In the genomic region with DNA sequence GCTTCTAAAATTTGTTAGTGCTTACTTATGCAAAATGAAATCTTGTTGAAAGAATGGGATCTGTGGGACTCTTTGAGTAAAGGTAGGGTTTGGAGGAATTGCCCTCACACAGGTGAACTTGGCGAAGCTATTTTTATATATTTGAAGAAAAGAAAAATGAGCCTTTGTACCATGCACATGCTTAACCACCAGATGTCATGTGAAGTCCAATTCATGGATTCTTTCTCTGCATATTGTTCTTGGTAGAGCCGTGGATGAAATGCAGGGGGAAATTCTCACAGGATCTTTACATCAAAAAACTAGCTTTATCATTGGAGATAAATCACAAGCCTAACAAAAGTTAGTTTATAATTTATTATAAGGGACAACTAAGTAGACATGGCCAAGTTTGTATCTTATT, we compare ENCODE assay signal across 25 mouse cellular contexts.
DNase-seq lines count a peak whose midpoint lies in the region; ATAC-seq and TF ChIP-seq lines count a peak whose summit lies in the region.
"Had no signal": no experiment of that assay in that cellular context is flagged by ENCODE, and none has a peak within 500 bp of the region (broad histone marks: within the 10 kb centered on the region; RNA-seq: fewer than 3 reads in every experiment).

No protein-coding gene starts in this region.

- 67% methylated on average over 2 of the region's 2 CpGs for WGBS in hindbrain, embryonic 15.5 days
- WGBS in hindbrain, embryonic 11.5 days, result 89% methylated on average over 2 of the region's 2 CpGs
- 69% methylated on average over 2 of the region's 2 CpGs for WGBS in lung, embryonic 14.5 days
- 65% methylated on average over 2 of the region's 2 CpGs for WGBS in midbrain, postnatal 0 days

- no peaks in the 10 kb centered on the region for H3K36me3 ChIP-seq in hindbrain, embryonic 15.5 days
- no peaks in the 10 kb centered on the region for H3K36me3 ChIP-seq in hindbrain, embryonic 11.5 days (ENCODE audit: control insufficient read depth, insufficient read depth, low read length)
- H3K36me3 ChIP-seq in lung, embryonic 14.5 days (ENCODE audit: insufficient read depth), result no peaks in the 10 kb centered on the region
- H3K36me3 ChIP-seq in midbrain, postnatal 0 days (ENCODE audit: insufficient read depth, low read length), result no peaks in the 10 kb centered on the region
- H3K36me3 ChIP-seq: embryonic facial prominence, embryonic 10.5 days; heart, embryonic 10.5 days; limb, embryonic 15.5 days; neural tube, embryonic 13.5 days had no signal

- peak; percentile 7; the same call in 1 of the 2 replicates for TF ChIP-seq CTCF in lung, embryonic 14.5 days (IDR thresholded peaks at IDR 0.05; ENCODE audit: low read depth)
- TF ChIP-seq CTCF in brain, embryonic 14.5 days (IDR thresholded peaks at IDR 0.05; ENCODE audit: borderline replicate concordance, extremely low read depth, insufficient read depth, insufficient read length), result peak; percentile 16; the same call in 1 of the 2 replicates
- TF ChIP-seq CTCF in midbrain, postnatal 0 days (IDR thresholded peaks at IDR 0.05), result peak; percentile 81

- TF ChIP-seq POLR2A in brain, embryonic 14.5 days (IDR thresholded peaks at IDR 0.05; ENCODE audit: borderline replicate concordance, extremely low read depth, insufficient read depth, insufficient read length, poor library complexity, severe bottlenecking), result no peak

- H3K27me3 ChIP-seq in hindbrain, embryonic 15.5 days, result no peaks in the 10 kb centered on the region
- H3K27me3 ChIP-seq in hindbrain, embryonic 11.5 days (ENCODE audit: control insufficient read depth, insufficient read depth, low read length), result no peaks in the 10 kb centered on the region
- H3K27me3 ChIP-seq in lung, embryonic 14.5 days (ENCODE audit: insufficient read depth, low read length), result no peaks in the 10 kb centered on the region
- no peaks in the 10 kb centered on the region for H3K27me3 ChIP-seq in midbrain, postnatal 0 days (ENCODE audit: insufficient read depth, low read length)
- H3K27me3 ChIP-seq: limb, embryonic 15.5 days; neural tube, embryonic 13.5 days had no signal

- H3K4me2 ChIP-seq in hindbrain, embryonic 15.5 days, result no peak overlapping the region
- H3K4me2 ChIP-seq in hindbrain, embryonic 11.5 days (replicated peaks; ENCODE audit: low read depth, low read length), result no peak overlapping the region
- H3K4me2 ChIP-seq in lung, embryonic 14.5 days, result no peak overlapping the region
- H3K4me2 ChIP-seq in midbrain, postnatal 0 days (ENCODE audit: low read depth, low read length, poor library complexity, severe bottlenecking), result no peak overlapping the region
- H3K4me2 ChIP-seq: limb, embryonic 15.5 days; neural tube, embryonic 13.5 days had no signal

- H3K9ac ChIP-seq in hindbrain, embryonic 15.5 days, result no peak overlapping the region
- H3K9ac ChIP-seq in hindbrain, embryonic 11.5 days (ENCODE audit: low read depth, low read length), result no peak overlapping the region
- no peak overlapping the region for H3K9ac ChIP-seq in lung, embryonic 14.5 days
- H3K9ac ChIP-seq in midbrain, postnatal 0 days (replicated peaks; ENCODE audit: low read length, poor library complexity, severe bottlenecking), result no peak overlapping the region
- H3K9ac ChIP-seq: limb, embryonic 15.5 days; liver, embryonic 14.5 days; neural tube, embryonic 13.5 days had no signal

- no peak for DNase-seq in hindbrain, embryonic 11.5 days (ENCODE audit: low spot score)
- no peak for DNase-seq in lung, embryonic 14.5 days
- DNase-seq in lung, postnatal 4 days, result no peak
- peak; percentile 30 for DNase-seq in brain, embryonic 14.5 days (ENCODE audit: low read depth)
- peak; percentile 53 for DNase-seq in midbrain, postnatal 0 days (ENCODE audit: low spot score)
- no peak for DNase-seq in thymus, postnatal 14 days
- DNase-seq: adrenal gland, postnatal 10 days; cerebellum, adult 9-10 months; kidney, adult 9 months; kidney, postnatal 36 days; layer of hippocampus, adult 9-11 months; left cerebral cortex, postnatal 4 days; retina, postnatal 1 day; right cerebral cortex, postnatal 25 days; spleen, adult 18-20 months; thymus, postnatal 4 days had no signal

- H3K27ac ChIP-seq in hindbrain, embryonic 15.5 days (replicated peaks), result no peak overlapping the region
- no peak overlapping the region for H3K27ac ChIP-seq in hindbrain, embryonic 11.5 days (ENCODE audit: low read depth, low read length)
- H3K27ac ChIP-seq in lung, embryonic 14.5 days (ENCODE audit: low read depth), result no peak overlapping the region
- H3K27ac ChIP-seq in midbrain, postnatal 0 days (ENCODE audit: low read depth, low read length), result no peak overlapping the region
- H3K27ac ChIP-seq: embryonic facial prominence, embryonic 10.5 days; heart, embryonic 10.5 days; limb, embryonic 15.5 days; liver, embryonic 14.5 days; macrophage; neural tube, embryonic 13.5 days had no signal

- no peaks in the 10 kb centered on the region for H3K9me3 ChIP-seq in hindbrain, embryonic 15.5 days
- H3K9me3 ChIP-seq in hindbrain, embryonic 11.5 days (ENCODE audit: control insufficient read depth, low read length), result no peaks in the 10 kb centered on the region
- H3K9me3 ChIP-seq in lung, embryonic 14.5 days (ENCODE audit: low read depth, low read length), result no peaks in the 10 kb centered on the region
- no peaks in the 10 kb centered on the region for H3K9me3 ChIP-seq in midbrain, postnatal 0 days (ENCODE audit: low read length)
- H3K9me3 ChIP-seq: embryonic facial prominence, embryonic 10.5 days; heart, embryonic 10.5 days; limb, embryonic 15.5 days; neural tube, embryonic 13.5 days had no signal

- H3K4me3 ChIP-seq in hindbrain, embryonic 15.5 days, result no peak overlapping the region
- no peak overlapping the region for H3K4me3 ChIP-seq in hindbrain, embryonic 11.5 days (ENCODE audit: low read depth, low read length)
- H3K4me3 ChIP-seq in lung, embryonic 14.5 days (ENCODE audit: low read depth, low read length), result no peak overlapping the region
- H3K4me3 ChIP-seq in midbrain, postnatal 0 days (ENCODE audit: low read depth, low read length), result no peak overlapping the region
- H3K4me3 ChIP-seq: embryonic facial prominence, embryonic 10.5 days; heart, embryonic 10.5 days; limb, embryonic 15.5 days; myocyte; neural tube, embryonic 13.5 days had no signal

- H3K4me1 ChIP-seq in hindbrain, embryonic 15.5 days (replicated peaks), result no peaks in the 10 kb centered on the region
- H3K4me1 ChIP-seq in hindbrain, embryonic 11.5 days (replicated peaks; ENCODE audit: control insufficient read depth, insufficient read depth, low read length), result no peaks in the 10 kb centered on the region
- no peaks in the 10 kb centered on the region for H3K4me1 ChIP-seq in lung, embryonic 14.5 days (ENCODE audit: insufficient read depth)
- no peaks in the 10 kb centered on the region for H3K4me1 ChIP-seq in midbrain, postnatal 0 days (ENCODE audit: insufficient read depth, low read length)
- H3K4me1 ChIP-seq: embryonic facial prominence, embryonic 10.5 days; heart, embryonic 10.5 days; limb, embryonic 15.5 days; neural tube, embryonic 13.5 days had no signal

- 0 out of 2 replicates have a peak, but pooled peaks have one; percentile 45 for ATAC-seq in hindbrain, embryonic 15.5 days (ENCODE audit: low FRiP score, low read depth)
- ATAC-seq in hindbrain, embryonic 11.5 days (ENCODE audit: low FRiP score), result no peak
- ATAC-seq in lung, embryonic 14.5 days (ENCODE audit: insufficient read depth), result no peak
- ATAC-seq in midbrain, postnatal 0 days (ENCODE audit: low FRiP score), result 0 out of 2 replicates have a peak, but pooled peaks have one; percentile 47
- ATAC-seq: activated CD4-positive, CD25-positive, alpha-beta regulatory T cell, adult 4 months had no signal

Comparison
In these comparisons a context has a peak if more than half of its experiments do, and no peak if none do; other contexts are left out.
1. ATAC-seq: peak in hindbrain, embryonic 15.5 days (single experiment) and midbrain, postnatal 0 days (single experiment); none in hindbrain, embryonic 11.5 days (single experiment) and lung, embryonic 14.5 days (single experiment).
2. DNase-seq: peak in brain, embryonic 14.5 days (single experiment) and midbrain, postnatal 0 days (single experiment); none in hindbrain, embryonic 11.5 days (single experiment), lung, embryonic 14.5 days (single experiment), lung, postnatal 4 days (0 of 2) and thymus, postnatal 14 days (single experiment).
3. CTCF ChIP-seq: peak in every context shown above with its lines; median percentile 81 in midbrain, postnatal 0 days; 16 in brain, embryonic 14.5 days; 7 in lung, embryonic 14.5 days.